Mouse (Mus musculus) MEL (cell line): ENCODE data around the gene Egfr. TPM values are rescaled to one million over a fixed set of nuclear protein-coding genes. Genes with fewer than 3 reads are reported as not detected.

ENCODE experiments used
- DNase-seq: peaks from one replicate; pipeline ENCODE4 v3.0.0; 2011; ENCODE audit warnings: low read depth, low spot score
- H3K27ac ChIP-seq: 2 replicates; pipeline ENCODE4 v1.5.1; 2012; ENCODE audit warnings: low read depth, mild to moderate bottlenecking, control low read depth, low read length, moderate library complexity; ENCODE audit not compliant: control insufficient read depth
- H3K27me3 ChIP-seq, 2 experiments: fragments of 150-350 bp in 1 of 2; sonication (generic) in 1 of 2; 2 replicates each; pipeline ENCODE4 v1.6.1; 2012; ENCODE audit warnings: low read length in 2 of 2, mild to moderate bottlenecking in 2 of 2, improper control_type of control experiment in 1 of 2, moderate library complexity in 1 of 2; ENCODE audit not compliant: insufficient read depth in 2 of 2, control insufficient read depth in 1 of 2
- H3K36me3 ChIP-seq, 2 experiments: 2 replicates each; pipeline ENCODE4 v1.6.1; 2012 to 2014; ENCODE audit warnings: low read length in 2 of 2, improper control_type of control experiment in 1 of 2, inconsistent platforms in 1 of 2, mild to moderate bottlenecking in 1 of 2; ENCODE audit not compliant: insufficient read depth in 2 of 2, control insufficient read depth in 1 of 2
- H3K4me1 ChIP-seq, 2 experiments: fragments of 150-350 bp in 1 of 2; sonication (generic) in 1 of 2; 2 replicates each; pipeline ENCODE4 v1.6.1; 2012; ENCODE audit warnings: low read length in 2 of 2, improper control_type of control experiment in 1 of 2, mild to moderate bottlenecking in 1 of 2; ENCODE audit not compliant: insufficient read depth in 2 of 2, control insufficient read depth in 1 of 2
- H3K4me3 ChIP-seq, 2 experiments: fragments of 150-350 bp in 1 of 2; sonication (generic) in 1 of 2; 2 replicates each; pipeline ENCODE4 v1.5.1; 2012; ENCODE audit warnings: low read depth in 2 of 2, low read length in 2 of 2, mild to moderate bottlenecking in 2 of 2, moderate library complexity in 2 of 2, control low read depth in 1 of 2, improper control_type of control experiment in 1 of 2; ENCODE audit not compliant: control insufficient read depth in 1 of 2, insufficient read depth in 1 of 2
- H3K79me2 ChIP-seq: 2 replicates; pipeline ENCODE4 v1.6.1; 2012; ENCODE audit warnings: mild to moderate bottlenecking, low read length, moderate library complexity; ENCODE audit not compliant: control insufficient read depth, poor library complexity, insufficient read depth
- H3K9ac ChIP-seq: 2 replicates; pipeline ENCODE4 v1.6.1; 2012; ENCODE audit warnings: low read depth, mild to moderate bottlenecking, control low read depth, low read length, moderate library complexity; ENCODE audit not compliant: control insufficient read depth, poor library complexity, severe bottlenecking
- H3K9me3 ChIP-seq: fragments of 150-350 bp; sonication (generic); replicated peaks from 2 replicates; pipeline ENCODE4 v1.6.1; 2012; ENCODE audit warnings: mild to moderate bottlenecking, low read length, improper control_type of control experiment, moderate library complexity; ENCODE audit not compliant: insufficient read depth
- CHD1 ChIP-seq: IDR thresholded peaks from 2 replicates; pipeline ENCODE4 v1.6.1; 2012; ENCODE audit warnings: low read depth, mild to moderate bottlenecking, inconsistent platforms, low read length, improper control_type of control experiment
- CTCF ChIP-seq, 3 experiments: IDR thresholded peaks in 2 of 3; conservative IDR thresholded peaks in 1 of 3; 2 replicates each; pipeline ENCODE4 v1.5.1; 2011 to 2012; ENCODE audit warnings: low read length in 3 of 3, low read depth in 2 of 3, mild to moderate bottlenecking in 2 of 3, improper control_type of control experiment in 1 of 3, inconsistent platforms in 1 of 3, mixed read lengths in 1 of 3, moderate library complexity in 1 of 3; ENCODE audit not compliant: control insufficient read depth in 1 of 3, insufficient read depth in 1 of 3, poor library complexity in 1 of 3, severe bottlenecking in 1 of 3
- ELF1 ChIP-seq: IDR thresholded peaks from 2 replicates; pipeline ENCODE4 v1.6.1; 2014; ENCODE audit warnings: low read depth, mild to moderate bottlenecking, inconsistent platforms, low read length, improper control_type of control experiment, moderate library complexity
- EP300 ChIP-seq, 2 experiments: IDR thresholded peaks; 2 replicates each; pipeline ENCODE4 v1.6.1; 2011; ENCODE audit warnings: improper control_type of control experiment in 2 of 2, low read length in 2 of 2, low read depth in 1 of 2, mild to moderate bottlenecking in 1 of 2
- GATA1 ChIP-seq: IDR thresholded peaks from 2 replicates; pipeline ENCODE4 v1.6.1; 2011; ENCODE audit warnings: low read depth, low read length, improper control_type of control experiment
- HCFC1 ChIP-seq: IDR thresholded peaks from 2 replicates; pipeline ENCODE4 v1.6.1; 2012; ENCODE audit warnings: low read depth, mild to moderate bottlenecking, inconsistent platforms, low read length, improper control_type of control experiment, moderate library complexity
- JUND ChIP-seq: IDR thresholded peaks from 2 replicates; pipeline ENCODE4 v1.6.1; 2011; ENCODE audit warnings: low read depth, mild to moderate bottlenecking, improper control_type of control experiment, low read length
- KAT2A ChIP-seq: conservative IDR thresholded peaks from 2 replicates; pipeline ENCODE4 v1.6.1; 2012; ENCODE audit warnings: low read depth, low read length, improper control_type of control experiment, inconsistent platforms
- MAFK ChIP-seq: IDR thresholded peaks from 2 replicates; pipeline ENCODE4 v1.6.1; 2011; ENCODE audit warnings: low read depth, mild to moderate bottlenecking, low read length, improper control_type of control experiment, borderline replicate concordance
- MAX ChIP-seq: IDR thresholded peaks from 2 replicates; pipeline ENCODE4 v1.6.1; 2011; ENCODE audit warnings: low read length, improper control_type of control experiment
- MAZ ChIP-seq: IDR thresholded peaks from 2 replicates; pipeline ENCODE4 v1.6.1; 2012; ENCODE audit warnings: low read depth, mild to moderate bottlenecking, inconsistent platforms, low read length, improper control_type of control experiment
- NELFE ChIP-seq: IDR thresholded peaks from 2 replicates; pipeline ENCODE4 v1.6.1; 2011; ENCODE audit warnings: low read depth, low read length, improper control_type of control experiment
- POLR2A ChIP-seq, 2 experiments: IDR thresholded peaks; 2 replicates each; pipeline ENCODE4 v1.6.1; 2011 to 2012; ENCODE audit warnings: low read length in 2 of 2, mild to moderate bottlenecking in 2 of 2, control low read depth in 1 of 2, improper control_type of control experiment in 1 of 2, low read depth in 1 of 2, moderate library complexity in 1 of 2; ENCODE audit not compliant: control insufficient read depth in 1 of 2, insufficient read depth in 1 of 2, poor library complexity in 1 of 2
- POLR2AphosphoS5 ChIP-seq: IDR thresholded peaks from 2 replicates; pipeline ENCODE4 v1.6.1; 2012; ENCODE audit warnings: low read depth, borderline replicate concordance, mild to moderate bottlenecking, inconsistent platforms, low read length, moderate library complexity, mixed read lengths
- RCOR1 ChIP-seq: IDR thresholded peaks from 2 replicates; pipeline ENCODE4 v1.6.1; 2012; ENCODE audit warnings: low read depth, mild to moderate bottlenecking, inconsistent platforms, low read length, improper control_type of control experiment
- SIN3A ChIP-seq: IDR thresholded peaks from 2 replicates; pipeline ENCODE4 v1.6.1; 2012; ENCODE audit warnings: low read length, improper control_type of control experiment, inconsistent platforms
- USF1 ChIP-seq: IDR thresholded peaks from 2 replicates; pipeline ENCODE4 v1.6.1; 2014; ENCODE audit warnings: low read depth, mild to moderate bottlenecking, inconsistent platforms, low read length, improper control_type of control experiment, moderate library complexity
- USF2 ChIP-seq, 2 experiments: IDR thresholded peaks; 2 replicates each; pipeline ENCODE4 v1.6.1; 2011 to 2012; ENCODE audit warnings: improper control_type of control experiment in 2 of 2, low read length in 2 of 2, borderline replicate concordance in 1 of 2, inconsistent platforms in 1 of 2, low read depth in 1 of 2, mild to moderate bottlenecking in 1 of 2; ENCODE audit not compliant: insufficient read depth in 1 of 2
- ZC3H11A ChIP-seq: IDR thresholded peaks from 2 replicates; pipeline ENCODE4 v1.6.1; 2012; ENCODE audit warnings: low read depth, mild to moderate bottlenecking, inconsistent platforms, low read length, improper control_type of control experiment
- ZKSCAN1 ChIP-seq: IDR thresholded peaks from 2 replicates; pipeline ENCODE4 v1.6.1; 2012; ENCODE audit warnings: low read depth, mild to moderate bottlenecking, inconsistent platforms, low read length, improper control_type of control experiment, moderate library complexity
- ZMIZ1 ChIP-seq: IDR thresholded peaks from 2 replicates; pipeline ENCODE4 v1.6.1; 2012; ENCODE audit warnings: low read depth, mild to moderate bottlenecking, inconsistent platforms, low read length, improper control_type of control experiment, moderate library complexity
- polyA plus RNA-seq, 2 experiments: library from polyadenylated mRNA; stranded (reverse) in 1 of 2; unstranded in 1 of 2; fragments of >175 nt in 1 of 2; fragments of >200 nt in 1 of 2; gene quantifications; 2 replicates each; pipeline versions ENCODE4 v1.2.1 to v1.2.4; 2012; ENCODE audit warnings: low replicate concordance in 2 of 2, low read depth in 1 of 2; ENCODE audit not compliant: insufficient read length in 2 of 2, insufficient read depth in 1 of 2, missing spikeins in 1 of 2
- total RNA-seq: library from RNA; depleted of rRNA; stranded (reverse); fragments of 300-350 nt; gene quantifications from 2 replicates; pipeline ENCODE4 v1.2.3, GENCODE M21; 2012

Gene Egfr
- total and polyA plus RNA-seq, 3 experiments, result not detected

- DNase-seq, result no peak
- H3K36me3 ChIP-seq, result no peaks in the 10 kb centered on the region
- H3K27ac ChIP-seq, result no peak overlapping the region
- H3K9ac ChIP-seq, result no peak overlapping the region
- no peaks in the 10 kb centered on the region for H3K79me2 ChIP-seq
- no peaks in the 10 kb centered on the region for H3K9me3 ChIP-seq
- TF ChIP-seq MAX (no peak), USF2 (IDR thresholded peaks at IDR 0.05; ENCODE audit: borderline replicate concordance in 1 of 2, insufficient read depth in 1 of 2, low read depth in 1 of 2, low read length in 2 of 2) (no peak), USF1 (no peak), EP300 (IDR thresholded peaks at IDR 0.05; ENCODE audit: low read depth in 1 of 2, low read length in 2 of 2) (no peak), KAT2A (no peak), ELF1 (no peak), CTCF (IDR thresholded peaks at IDR 0.05 in 2 of 3, conservative IDR thresholded peaks at IDR 0.05 in 1 of 3; ENCODE audit: control insufficient read depth in 1 of 3, insufficient read depth in 1 of 3, low read depth in 2 of 3, low read length in 3 of 3, poor library complexity in 1 of 3, severe bottlenecking in 1 of 3) (no peak), POLR2AphosphoS5 (no peak), POLR2A (IDR thresholded peaks at IDR 0.05; ENCODE audit: control insufficient read depth in 1 of 2, insufficient read depth in 1 of 2, low read depth in 1 of 2, low read length in 2 of 2, poor library complexity in 1 of 2) (no peak), MAZ (no peak), GATA1 (no peak)
- H3K4me3 ChIP-seq, result no peak overlapping the region
- H3K27me3 ChIP-seq, result peaks cover 0 to 5% of the 10 kb centered on the region in 2 experiments; a peak in 3 of 4 replicates
- H3K4me1 ChIP-seq, result no peaks in the 10 kb centered on the region
Measured at GRCm38 (mm10) chr11:16830531-16831227, 78.7 kb downstream of the Egfr start.

DNA sequence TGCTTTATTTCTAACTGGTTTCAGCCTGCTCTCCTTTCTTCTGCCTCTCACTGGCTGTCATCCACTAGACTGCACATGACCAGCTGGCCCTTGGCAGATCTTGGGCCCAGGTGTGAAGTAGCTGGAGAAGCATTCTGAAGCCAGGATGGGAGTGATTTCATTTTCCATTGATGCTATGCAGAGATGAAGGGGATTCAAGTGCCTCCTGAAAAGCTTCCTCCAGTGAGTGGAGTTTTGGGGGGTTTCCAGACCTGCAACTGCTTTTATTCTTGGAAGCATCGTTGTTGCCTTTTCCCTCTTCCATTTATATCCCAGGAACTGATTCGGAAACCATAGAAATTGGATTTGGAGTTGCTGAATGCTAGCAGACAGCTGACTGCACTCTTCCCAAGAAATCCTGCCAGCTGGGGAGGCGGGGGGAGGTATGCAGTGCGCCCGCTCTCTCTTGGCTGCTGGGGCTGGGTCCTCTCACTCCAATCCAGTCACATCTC is 80.0 kb downstream of the Egfr start:
- H3K36me3 ChIP-seq, result no peaks in the 10 kb centered on the region
- no peak overlapping the region for H3K9ac ChIP-seq
- H3K4me3 ChIP-seq, result no peak overlapping the region
- no peak for DNase-seq
- peaks cover 0 to 5% of the 10 kb centered on the region in 2 experiments; a peak in 3 of 4 replicates for H3K27me3 ChIP-seq
- H3K4me1 ChIP-seq, result no peaks in the 10 kb centered on the region
- no peaks in the 10 kb centered on the region for H3K79me2 ChIP-seq
- H3K27ac ChIP-seq, result no peak overlapping the region
- TF ChIP-seq CHD1, result no peak
- TF ChIP-seq RCOR1, result no peak
- no peak for TF ChIP-seq MAFK
- no peak for TF ChIP-seq NELFE
- TF ChIP-seq HCFC1, result no peak
- TF ChIP-seq SIN3A, result no peak
- TF ChIP-seq USF1, result no peak
- TF ChIP-seq MAZ, result no peak
- no peak for TF ChIP-seq USF2 (IDR thresholded peaks at IDR 0.05; ENCODE audit: borderline replicate concordance in 1 of 2, insufficient read depth in 1 of 2, low read depth in 1 of 2, low read length in 2 of 2)
- TF ChIP-seq ZC3H11A, result no peak
- no peak for TF ChIP-seq JUND
- TF ChIP-seq ZKSCAN1, result no peak
- TF ChIP-seq POLR2AphosphoS5, result no peak
- no peak for TF ChIP-seq ZMIZ1
- no peaks in the 10 kb centered on the region for H3K9me3 ChIP-seq
